Mouse (Mus musculus): ENCODE measurements around the gene Slc25a35.

DNA sequence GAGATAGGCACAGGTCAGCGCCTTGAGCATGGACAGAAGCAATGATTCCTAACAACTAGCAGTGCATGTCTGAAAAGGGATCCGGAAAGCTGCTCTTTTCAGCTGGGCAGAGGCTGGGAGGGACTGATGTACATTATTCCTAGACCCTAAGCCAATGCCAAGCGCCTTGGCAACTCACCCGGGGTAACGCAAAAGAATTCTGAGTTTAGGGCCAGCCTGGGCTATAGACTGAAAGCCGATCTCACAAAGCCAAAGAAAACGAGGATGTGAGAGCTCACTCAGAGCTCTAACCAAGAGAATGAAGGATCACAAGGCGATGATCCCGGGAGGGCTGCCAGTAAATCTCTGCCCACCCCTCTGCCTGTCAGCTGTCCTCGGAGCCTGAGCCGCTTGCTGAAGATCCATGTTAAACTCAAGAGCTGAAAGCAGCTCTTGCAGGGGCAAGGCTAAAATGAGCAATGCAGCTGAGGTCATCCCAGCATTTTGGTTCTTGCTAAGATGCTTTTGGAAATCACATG, 19.5 kb downstream of the Slc25a35 start:
- TF ChIP-seq POLR2AphosphoS5 (IDR thresholded peaks at IDR 0.05; ENCODE audit: insufficient replicate concordance, low read depth, low read length) (no peak), GATA1 (IDR thresholded peaks at IDR 0.05; ENCODE audit: borderline replicate concordance, low read length) (no peak)

All from G1E (cell line).